Mouse (Mus musculus): Measurements from ENCODE around the gene Kcnj8.

The Kcnj8 gene

DNA sequence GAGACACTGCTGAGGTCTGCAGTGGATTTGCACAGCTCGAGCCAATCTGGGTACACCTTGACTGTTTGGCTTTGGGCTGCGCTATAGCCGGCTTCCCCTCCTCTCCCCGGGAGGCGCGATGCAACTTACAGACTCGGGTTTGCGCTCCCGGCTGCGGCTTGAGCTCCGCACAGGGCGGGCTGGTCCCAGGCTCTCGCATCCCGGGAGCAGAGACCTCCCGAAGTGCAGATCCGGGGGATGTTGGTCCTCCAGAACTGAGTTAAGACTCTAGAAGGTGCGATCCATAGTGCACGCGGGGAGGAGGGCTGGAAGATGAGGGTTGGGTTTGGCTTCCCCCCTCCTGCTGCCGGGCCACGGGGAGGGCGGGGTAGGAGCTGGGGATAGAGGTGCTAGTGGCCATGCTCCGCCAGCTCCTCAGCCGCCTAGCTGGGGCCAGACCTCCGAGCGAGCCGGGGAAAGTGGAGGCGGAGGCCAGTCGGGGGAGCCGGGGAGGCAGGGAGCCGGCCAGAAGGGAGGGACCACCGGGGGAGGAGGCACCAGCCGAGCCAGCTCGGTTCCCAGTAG is at the start of gene Kcnj8:
Kcnj8 (minus strand) TSS at position 560 of the 564 bp plus-strand sequence.
- DNase-seq (ENCODE audit: extremely low read depth, insufficient read length, low spot score) = peak; percentile 17

DNA sequence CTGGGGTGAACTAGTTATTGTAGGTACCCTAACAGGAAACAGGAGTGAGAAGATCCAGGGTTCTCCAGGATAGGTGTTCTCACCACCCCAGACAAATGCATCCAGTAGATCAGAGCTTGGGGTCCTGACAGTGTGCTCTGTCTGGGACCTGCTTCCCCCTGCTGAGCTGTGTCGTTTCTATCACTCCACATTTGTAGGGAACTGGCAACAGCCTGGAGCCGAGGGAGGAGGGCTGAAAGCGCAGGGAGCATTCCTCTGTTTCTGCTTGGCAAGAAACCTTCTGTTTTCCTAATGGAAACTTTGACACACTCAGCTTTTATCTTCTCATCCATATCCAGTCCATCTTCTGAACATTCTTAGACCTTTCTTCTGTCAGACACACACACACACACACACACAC is 45.2 kb upstream of the Kcnj8 start:
- DNase-seq (ENCODE audit: extremely low read depth, insufficient read length, low spot score) = no peak

DNA sequence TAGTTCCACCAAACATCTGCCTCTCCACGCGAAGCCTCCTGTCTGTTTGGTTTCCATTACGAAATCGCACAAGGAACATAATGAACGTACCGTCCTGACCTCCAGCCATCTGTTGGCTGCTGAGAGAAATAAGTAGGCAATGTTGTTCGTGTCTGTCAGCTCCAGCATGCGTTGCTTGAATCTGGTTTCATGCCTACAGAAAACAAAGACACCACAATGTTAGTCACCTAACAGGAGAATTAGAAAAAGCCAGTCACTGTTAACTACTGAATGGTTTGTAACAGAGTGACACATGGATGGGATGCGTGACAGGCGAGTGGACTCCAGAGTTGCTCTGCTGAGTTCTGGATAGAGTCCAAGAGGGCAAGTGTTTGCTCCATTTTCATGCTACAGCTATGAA is 42.9 kb upstream of the Kcnj8 start:
- no peak for DNase-seq (ENCODE audit: extremely low read depth, insufficient read length, low spot score)

DNA sequence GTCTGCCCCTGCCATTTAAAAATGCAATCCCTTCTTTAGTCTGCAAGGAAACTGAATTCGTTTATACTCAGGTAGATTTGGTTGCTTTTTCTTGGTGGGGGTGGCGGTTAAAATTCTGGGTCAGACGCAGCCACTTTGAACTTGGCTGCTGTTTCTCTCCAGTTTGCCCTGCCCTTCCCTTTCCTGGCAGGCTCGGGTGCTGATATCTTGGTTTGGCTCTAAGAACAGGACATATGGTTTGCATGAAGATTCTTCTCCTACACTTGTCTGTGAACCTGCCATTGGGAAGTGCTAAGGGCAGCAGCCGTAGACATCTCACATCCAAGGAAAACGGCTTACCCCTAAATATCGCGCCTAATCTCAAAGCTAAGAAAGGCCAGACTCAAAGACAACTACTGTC is 41.0 kb upstream of the Kcnj8 start:
- DNase-seq (ENCODE audit: extremely low read depth, insufficient read length, low spot score) = no peak

DNA sequence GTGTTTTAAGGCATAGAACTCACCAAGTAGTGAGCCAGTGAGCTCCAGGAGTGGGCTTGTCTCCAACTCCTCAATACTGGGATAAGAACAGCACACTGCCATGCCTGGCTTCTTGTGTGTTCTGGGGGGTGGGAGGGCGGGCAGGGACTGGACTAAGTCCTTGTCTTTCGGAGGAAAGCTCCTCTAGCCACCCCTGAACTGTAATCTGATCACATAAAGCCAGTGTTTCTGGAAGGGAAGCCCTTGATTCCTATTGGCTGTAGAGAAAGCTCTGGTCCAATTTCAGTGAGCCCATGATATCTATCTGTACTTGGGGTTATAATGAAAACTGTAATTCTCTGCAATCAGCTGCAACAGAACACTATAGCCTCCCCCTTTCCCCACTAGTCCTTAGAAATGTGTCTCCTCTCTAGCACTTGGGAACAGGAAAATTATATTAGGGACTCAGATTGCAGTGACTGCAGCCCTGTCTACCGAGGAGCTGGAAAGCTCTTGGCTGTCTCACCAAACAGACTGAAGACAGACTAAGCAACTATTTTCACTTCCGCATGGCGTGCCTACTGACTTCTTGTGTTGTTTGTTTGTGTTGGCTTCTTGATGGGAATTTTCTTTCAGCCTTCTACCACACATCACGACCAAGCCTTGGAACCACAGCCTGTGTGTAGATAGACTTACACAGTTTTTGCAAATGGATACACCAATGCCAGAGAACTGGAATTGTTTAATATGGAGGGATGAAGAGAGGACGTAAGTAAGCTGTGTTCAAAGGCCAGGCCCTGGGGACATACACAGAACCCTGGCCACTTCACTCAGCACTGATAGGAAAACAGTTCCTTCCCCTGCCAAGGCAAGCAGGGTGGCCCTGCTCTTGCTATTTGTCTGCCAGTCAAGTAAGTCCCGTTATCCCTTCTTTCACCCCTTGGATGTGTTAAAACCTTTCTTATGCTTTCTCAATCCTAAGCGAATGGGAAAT is 38.3 kb upstream of the Kcnj8 start:
- peak; percentile 13 for DNase-seq (ENCODE audit: extremely low read depth, insufficient read length, low spot score)

DNA sequence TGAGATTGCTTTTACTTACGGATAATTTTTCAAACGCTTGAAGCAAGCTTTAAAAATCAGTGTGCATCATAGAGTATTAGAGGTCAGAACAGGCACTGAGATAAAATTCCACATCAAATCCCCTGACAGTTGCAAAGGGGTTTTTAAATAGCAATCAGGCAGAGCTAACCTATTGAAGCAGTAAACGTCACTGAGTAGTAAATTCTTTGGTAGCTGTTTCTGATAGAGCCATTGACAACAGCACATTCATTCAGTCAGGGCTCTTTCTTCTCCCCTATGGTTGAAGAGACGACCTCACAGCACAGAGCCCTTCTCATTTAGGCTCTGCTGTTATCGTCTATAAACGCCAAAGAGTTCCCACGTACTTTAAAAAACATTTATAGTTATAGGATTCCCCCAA is 35.7 kb upstream of the Kcnj8 start:
- DNase-seq (ENCODE audit: extremely low read depth, insufficient read length, low spot score) = no peak

DNA sequence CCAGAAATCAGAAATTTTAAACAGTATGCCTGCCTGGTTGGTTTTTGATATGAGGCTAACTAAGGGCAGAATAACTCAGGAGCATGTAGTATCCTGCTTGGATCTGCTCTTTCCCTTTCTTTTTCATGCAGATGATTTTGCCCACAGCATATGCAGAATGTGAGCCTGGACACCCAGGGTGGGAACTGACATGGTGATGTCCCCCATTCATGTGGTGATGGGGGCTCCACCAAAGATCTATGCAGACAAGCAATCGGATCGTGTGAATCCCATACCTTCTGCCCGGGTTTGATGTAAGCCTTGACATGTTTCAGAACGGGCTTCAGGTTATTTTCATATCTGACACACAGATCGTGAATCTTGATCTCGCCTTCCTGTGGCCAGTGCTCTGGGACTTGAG is 31.4 kb upstream of the Kcnj8 start:
- no peak for DNase-seq (ENCODE audit: extremely low read depth, insufficient read length, low spot score)

DNA sequence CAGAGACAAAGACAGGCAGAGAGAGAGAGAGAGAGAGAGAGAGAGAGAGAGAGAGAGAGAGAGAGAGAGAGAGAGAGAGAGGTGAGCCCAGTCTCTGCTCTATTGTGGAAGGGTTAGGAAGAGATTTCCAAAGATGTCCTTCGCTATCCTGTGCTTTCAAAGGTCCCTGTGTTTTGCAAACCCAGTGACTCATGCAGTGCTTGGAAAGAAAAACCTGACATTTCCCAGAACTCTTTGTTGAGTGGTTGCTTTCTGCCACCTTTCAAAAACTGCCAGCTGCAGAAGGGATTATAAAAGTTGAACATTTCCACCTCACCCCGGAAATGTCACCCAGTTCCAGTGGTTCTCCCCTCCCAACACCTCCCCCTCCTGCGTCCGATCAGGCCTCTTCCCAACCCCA is 7.4 kb upstream of the Kcnj8 start:
- DNase-seq (ENCODE audit: extremely low read depth, insufficient read length, low spot score) = no peak

DNA sequence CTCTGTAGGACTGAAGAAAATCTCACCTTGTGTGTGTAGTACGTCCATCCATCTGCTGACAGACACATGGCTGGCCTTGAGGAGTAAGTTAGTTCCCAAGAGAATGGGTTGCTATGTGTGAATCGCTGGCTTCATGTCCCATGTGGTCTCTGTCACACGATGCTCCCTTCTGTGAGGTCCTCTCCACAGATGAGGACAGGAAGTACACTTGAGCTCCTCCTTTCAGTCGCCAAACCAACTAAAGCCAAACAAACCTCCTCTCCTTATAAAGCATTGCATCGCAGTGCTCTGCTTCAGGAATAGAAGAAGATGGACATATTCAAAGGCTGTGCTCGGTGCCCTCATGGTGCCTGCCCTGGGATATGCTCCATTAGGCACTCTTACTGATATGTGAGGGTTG is 6.4 kb upstream of the Kcnj8 start:
- no peak for DNase-seq (ENCODE audit: extremely low read depth, insufficient read length, low spot score)

DNA sequence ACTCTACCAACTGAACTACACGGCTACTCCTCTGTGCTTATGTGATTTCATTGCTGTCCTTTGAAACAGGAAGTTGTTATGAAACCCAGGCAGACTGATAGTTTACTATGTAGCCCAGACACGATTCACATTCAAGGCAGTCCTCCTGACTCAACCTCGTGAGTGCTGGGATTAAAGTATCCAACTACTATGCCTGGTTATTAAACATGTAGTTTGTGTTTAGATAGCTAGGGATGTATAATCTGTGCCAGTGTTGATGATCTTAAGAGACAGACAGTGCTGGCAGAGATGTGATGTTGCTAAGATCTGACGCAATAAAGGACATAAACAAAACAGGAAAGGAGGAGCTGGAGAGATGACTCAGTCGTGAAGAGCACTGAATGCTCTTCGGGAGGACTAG is 1.5 kb upstream of the Kcnj8 start:
- no peak for DNase-seq (ENCODE audit: extremely low read depth, insufficient read length, low spot score)

DNA sequence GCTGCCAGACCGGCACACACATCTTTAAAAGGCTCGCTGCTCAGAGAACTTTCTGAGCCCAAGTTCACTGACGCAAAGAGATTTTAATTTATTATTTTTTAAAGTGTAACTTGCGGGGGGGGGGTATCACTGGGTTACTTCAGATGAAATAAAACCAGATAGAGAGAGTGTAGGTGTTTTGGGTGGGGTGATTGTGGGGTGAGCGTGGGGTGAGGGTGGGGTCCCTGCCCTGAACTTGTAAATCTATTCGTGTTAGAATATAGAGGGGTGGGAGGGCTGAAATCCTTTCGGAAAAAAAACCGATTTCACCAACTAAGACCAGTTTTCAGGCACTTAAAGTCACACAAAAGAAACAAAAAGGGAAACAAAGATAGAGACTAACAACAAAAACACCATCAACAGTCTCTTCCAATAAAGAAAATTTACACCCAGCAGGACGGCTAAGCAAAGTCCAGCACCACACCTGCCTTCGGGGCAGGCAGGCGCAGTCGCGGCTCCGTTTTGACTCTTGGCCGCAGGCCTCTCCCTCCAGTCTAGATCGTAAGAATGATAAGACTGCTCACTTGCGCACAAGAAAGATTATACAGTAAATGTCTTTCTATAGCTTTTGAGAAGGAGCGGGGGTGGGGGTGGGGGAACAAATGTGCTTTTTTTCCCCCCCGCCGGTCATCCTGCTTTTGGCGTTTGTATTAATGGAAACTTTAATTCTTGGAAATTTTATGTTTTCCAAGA is 381 bp upstream of the Kcnj8 start:
- DNase-seq (ENCODE audit: extremely low read depth, insufficient read length, low spot score) = no peak

DNA sequence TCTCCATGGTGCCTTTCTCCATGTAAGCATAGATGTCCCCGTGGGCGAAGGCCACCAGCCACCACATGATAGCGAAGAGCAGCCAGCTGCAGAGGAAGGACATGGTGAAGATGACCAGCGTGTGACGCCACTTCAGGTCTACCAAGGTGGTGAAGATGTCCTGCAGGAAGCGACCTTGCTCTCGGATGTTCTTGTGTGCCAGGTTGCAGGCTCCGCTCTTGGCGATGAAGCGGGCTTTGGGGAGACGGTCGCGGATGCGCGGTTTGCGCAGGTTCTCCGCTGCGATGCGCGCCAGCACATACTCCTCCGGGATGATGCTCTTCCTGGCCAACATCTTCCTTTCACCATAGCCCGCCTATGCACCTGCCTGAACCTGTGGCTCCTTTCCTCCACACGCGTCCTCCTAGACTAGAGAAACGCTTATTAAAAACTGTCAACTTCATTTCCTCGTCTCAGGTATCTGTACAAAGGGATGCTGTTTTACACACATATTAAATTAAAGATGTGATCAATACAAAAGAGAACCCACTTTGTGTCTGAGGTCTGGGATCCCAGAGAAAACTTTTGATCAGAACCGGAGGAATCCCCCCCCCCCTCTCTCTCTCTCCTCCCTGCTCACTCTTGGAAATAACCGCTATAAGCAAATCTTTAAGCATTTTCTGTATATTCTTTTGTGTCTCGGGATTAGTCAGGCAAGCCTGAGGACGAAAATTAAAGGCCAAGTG is 1.2 kb downstream of the Kcnj8 start:
- DNase-seq (ENCODE audit: extremely low read depth, insufficient read length, low spot score) = peak; percentile 18

DNA sequence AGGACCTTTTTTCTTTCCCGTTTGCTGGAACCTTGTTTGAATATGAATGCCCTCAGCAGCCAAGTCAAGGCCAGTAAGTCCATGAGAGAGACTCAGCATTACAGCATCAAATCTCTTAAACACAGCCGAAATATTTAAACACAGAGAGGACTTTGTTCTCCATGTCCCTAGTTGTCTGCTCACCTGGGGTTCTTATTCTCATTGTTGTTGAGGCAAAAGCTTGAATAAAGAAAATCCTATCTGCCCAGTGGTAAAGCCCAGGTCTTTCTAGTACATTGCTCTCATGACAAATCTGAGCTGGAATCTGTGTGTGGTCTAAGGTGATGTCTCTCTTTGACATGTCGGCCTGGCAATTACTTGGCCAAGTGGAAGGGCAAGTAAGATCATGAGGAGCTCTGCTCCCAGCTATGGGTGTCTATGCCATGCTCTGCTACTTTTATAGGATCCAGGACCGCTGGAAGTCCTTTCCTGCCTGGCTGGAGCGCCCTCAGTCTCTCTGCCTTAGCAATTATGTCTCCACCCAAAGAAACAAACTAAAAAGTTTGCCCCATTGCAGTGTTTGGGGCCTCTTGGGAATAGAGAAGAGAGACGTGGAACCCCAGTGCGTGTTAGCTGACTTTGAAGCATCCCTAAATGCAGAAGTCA is 2.6 kb downstream of the Kcnj8 start:
- DNase-seq (ENCODE audit: extremely low read depth, insufficient read length, low spot score) = no peak

DNA sequence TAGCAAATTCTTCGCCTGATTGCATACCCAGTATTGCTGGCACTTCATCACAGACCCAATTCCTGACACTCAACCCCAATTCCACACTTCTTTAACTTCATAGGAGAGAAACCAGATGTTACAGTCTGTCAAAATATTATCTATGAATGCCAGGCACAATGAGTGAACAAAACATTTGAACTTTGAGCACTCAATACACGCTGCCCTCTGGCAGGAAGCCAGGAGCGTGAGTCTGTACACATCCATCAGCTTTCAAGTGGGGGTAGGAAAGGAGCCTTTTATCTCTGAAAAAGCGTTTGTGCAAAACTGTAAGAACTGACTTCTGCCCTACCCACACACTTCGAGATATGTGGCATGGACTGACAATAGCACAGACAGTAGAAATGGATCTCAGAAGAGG is 4.0 kb downstream of the Kcnj8 start:
- DNase-seq (ENCODE audit: extremely low read depth, insufficient read length, low spot score) = no peak

DNA sequence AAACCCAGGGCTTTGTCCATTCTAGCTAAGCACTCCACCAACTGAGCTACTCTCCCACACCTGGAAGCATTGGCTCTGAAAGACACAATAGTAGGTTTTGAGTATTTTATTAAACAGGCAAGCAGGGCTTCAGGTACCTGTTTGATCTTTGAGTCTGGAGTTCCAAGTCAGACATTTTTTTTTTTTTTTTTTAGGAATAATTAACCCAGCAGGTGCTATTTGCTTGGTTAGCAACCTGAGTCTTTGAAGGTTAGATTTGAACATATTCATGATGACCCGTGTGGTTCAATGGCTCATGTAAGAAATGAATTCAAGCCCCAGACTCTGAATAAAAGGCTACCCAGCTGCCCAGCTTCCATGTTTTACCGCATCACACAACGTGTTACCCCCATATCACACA is 6.7 kb downstream of the Kcnj8 start:
- DNase-seq (ENCODE audit: extremely low read depth, insufficient read length, low spot score) = no peak

DNA sequence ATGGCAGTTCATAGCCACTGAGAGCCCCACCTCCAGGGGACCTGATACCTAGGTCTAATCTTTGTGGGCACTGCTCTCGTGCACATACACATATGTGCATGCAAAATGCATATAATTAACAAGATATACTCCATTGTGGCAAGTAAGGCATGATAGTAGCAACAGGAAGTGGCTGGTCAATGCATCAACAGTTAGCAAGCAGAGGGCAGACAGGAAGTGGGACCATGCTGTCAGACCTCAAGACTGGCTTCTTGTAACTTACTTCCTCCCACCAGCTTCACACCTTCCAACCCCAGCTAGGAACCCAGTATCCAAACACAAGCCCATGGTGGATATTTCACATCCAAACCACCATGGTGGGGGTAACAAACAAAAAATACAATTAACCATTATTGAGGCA is 10.3 kb downstream of the Kcnj8 start:
- DNase-seq (ENCODE audit: extremely low read depth, insufficient read length, low spot score) = no peak

DNA sequence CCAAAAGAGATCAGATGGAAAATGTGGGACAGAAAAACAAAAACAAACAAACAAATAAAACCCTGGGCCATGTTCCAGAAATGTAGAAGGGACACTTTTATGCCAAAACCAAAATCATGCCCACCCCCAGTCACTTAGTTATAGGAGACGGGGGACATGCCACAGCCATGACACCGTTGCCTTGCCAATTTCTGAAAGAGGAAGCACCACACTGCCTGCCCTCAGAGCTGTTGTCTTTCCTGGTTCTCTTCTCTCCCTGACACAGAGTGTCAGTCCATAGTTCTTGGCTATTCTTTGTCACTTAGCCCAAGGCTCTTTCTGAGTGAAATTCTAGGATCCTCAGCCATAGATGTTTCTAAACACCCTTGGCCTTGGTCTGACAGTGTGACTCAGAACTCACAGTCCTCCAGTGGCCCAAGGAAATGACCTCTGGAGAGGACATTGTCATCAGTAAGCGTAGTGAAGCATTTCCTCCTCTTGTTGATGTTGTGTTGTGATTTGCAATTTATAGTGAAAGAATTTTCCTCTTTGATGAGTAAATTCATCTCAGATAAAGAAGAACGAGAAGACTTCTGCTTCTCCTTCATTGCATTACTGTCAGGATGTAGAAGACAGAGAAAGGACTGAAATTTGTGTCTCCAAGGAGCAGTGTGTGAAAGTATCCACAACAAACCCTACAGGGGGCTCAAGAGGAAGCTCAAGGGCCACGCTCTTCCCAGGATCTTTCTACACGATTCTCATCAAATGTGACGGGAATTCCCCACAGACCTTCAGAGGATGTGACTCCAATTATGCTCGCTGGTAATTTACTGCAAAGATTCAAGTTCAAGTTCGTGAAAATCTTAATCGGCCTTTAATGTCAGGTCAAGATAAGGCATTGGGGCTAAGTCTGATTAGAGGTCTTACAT is 12.4 kb downstream of the Kcnj8 start:
- DNase-seq (ENCODE audit: extremely low read depth, insufficient read length, low spot score) = no peak

DNA sequence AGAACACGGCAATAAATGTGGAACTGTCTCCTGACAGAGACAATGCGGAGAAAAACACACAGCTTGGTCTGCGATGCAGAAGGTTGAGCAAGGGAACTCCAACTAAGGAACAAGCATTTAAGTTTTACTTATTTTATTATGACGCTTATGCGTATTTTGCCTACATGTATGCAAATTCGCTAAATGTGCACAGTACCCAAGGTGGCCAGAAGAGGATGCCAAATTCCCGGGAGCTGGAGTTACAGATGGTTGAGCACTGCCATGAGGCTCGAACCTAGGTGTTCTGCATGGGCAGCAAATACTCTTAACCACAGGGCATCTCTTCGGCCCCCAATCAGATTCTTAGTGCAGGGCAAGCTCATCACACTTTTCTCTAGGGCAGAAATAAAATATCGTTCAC is 13.3 kb downstream of the Kcnj8 start:
- DNase-seq (ENCODE audit: extremely low read depth, insufficient read length, low spot score) = no peak

DNA sequence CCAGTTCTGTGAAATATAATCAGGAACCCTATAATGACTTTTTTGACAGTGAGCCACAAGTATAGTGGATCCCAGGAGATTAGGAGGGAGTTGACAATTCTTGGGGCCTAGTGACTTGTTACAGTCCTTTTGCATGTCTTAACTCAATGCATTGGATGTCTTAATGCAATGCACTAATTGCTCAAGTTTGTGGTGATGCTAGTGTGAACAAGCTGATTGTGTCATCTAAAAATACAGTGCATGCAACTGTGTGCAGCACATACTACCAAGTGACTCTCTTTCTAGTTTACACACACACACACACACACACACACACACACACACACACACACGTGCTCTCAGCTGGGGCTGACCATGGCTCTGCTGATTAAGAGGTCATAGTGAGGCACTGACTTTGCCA is 15.4 kb downstream of the Kcnj8 start:
- no peak for DNase-seq (ENCODE audit: extremely low read depth, insufficient read length, low spot score)

DNA sequence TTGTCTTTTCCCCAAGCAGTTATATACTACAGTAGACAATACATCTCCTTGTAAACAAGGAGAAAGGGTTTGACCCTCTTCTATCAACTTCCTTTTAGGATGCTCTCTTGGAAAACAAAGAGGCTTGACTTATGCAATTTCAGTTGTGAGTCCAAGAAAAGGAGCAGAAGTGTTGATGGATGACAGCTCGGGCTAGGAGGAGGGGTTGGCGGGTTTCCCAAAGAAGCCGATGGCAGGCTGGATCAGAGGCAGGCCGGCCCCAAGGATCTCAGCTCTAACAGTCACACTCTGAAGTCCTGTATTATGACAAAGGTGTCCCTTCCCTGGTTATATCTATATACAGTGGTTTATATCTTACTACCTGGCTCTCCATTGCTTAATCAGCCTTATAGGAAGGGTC is 19.9 kb downstream of the Kcnj8 start:
- DNase-seq (ENCODE audit: extremely low read depth, insufficient read length, low spot score) = no peak
